Mouse (Mus musculus) monocyte, adult 5-6 weeks (primary cell): Measurements from ENCODE around the gene Tgtp2. TPM values are rescaled to one million over a fixed set of nuclear protein-coding genes. Genes with fewer than 3 reads are reported as not detected.
"Not testable (repeated sequence)": the region's sequence is repeated elsewhere in the genome, so short reads cannot be mapped to it uniquely, and the experiment has no call there.

ENCODE experiments used
- ATAC-seq: fragments of 153-309, 156-312 bp; replicated peaks from 2 replicates; pipeline ENCODE4 v1.8.0; 2017; ENCODE audit warnings: mild to moderate bottlenecking; ENCODE audit not compliant: low TSS enrichment, insufficient number of reproducible peaks, severe bottlenecking, poor library complexity, low FRiP score
- total RNA-seq: library from RNA; stranded (forward); fragments of 200-1000, 200-491, 200-594 nt; gene quantifications from 3 replicates; pipeline ENCODE4 v1.2.3, GENCODE M21; 2017

Gene Tgtp2
- total RNA-seq: 15.9 to 85.7 TPM (median 25.2 TPM) in 3 replicates

GRCm38 (mm10) chr11:49063713-49064469 lies at the start of gene Tgtp2:
Tgtp2 (minus strand) TSS chr11:49064206.
- not testable (repeated sequence) for ATAC-seq

GRCm38 (mm10) chr11:49112624-49113219 lies 48.7 kb upstream of the Tgtp2 start:
- no peak for ATAC-seq

DNA sequence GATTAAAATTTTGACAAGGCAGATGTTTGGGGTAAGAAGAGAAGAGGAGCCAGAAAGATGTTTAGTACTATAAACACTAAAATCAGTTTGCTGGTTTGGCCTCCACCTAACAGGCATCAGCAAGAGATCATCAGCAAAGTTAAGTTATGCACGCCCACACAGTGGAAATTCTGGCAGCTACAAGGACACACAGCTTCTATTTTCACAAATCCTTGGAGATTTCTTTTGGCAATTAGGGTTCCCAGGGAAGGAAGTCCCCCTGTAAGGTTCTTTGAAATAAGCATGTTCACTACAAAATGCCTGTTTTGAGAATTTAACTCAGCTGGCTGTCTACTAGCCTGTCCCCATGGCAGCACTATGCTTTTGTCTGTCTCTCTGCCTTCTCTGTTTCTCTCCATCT lies 47.0 kb upstream of the Tgtp2 start:
- ATAC-seq: no peak

GRCm38 (mm10) chr11:49108833-49109232 lies 44.8 kb upstream of the Tgtp2 start:
- peak; percentile 54 for ATAC-seq

- no peak for ATAC-seq
Observed at GRCm38 (mm10) chr11:49107650-49108537, 43.9 kb upstream of the Tgtp2 start.

DNA sequence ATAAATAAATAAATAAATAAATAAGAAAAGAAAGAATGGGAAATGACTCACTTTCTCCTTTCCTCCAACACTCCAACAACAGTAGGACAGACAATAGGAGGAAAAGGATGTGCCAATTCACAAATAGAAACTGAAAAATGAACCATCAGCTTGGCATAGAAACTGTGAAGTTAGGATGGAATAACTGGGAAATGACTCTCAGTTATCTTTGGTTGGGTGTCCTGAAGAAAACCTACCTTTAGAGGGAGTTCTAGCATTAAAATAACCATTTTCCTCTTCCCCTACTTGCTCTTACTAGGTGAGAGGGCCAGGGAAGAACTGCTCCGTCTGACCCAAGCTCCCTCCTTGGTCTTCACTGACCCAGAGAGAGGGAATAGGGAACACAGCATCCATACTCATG lies 41.7 kb upstream of the Tgtp2 start:
- ATAC-seq: no peak

- peak; percentile 55; the same call in 1 of the 2 replicates for ATAC-seq
Observed at GRCm38 (mm10) chr11:49103047-49103693, 39.2 kb upstream of the Tgtp2 start.

DNA sequence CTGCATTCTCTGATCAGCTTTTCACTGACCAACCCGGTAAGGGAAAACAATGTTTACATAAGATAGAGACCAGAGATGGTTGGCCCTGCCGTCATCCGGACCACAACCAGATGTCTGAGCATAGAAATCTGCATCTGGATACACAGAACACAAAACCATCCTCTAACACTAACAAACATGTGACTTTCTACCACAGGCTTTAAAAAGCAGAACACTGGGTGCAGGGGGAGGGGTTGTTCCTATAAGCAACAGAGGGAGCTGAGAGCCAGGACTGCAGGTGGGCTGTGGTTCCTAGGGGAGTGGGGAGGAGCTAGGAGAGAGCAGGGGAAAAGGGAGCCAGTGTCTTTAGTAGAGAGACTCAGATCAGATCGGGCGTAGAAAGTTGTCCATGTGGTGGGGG lies 37.5 kb upstream of the Tgtp2 start:
- ATAC-seq: 0 out of 2 replicates have a peak, but pooled peaks have one; percentile 26

GRCm38 (mm10) chr11:49100409-49100808 lies 36.4 kb upstream of the Tgtp2 start:
- peak; percentile 75 for ATAC-seq

- no peak for ATAC-seq
Observed at GRCm38 (mm10) chr11:49095367-49095766, 31.4 kb upstream of the Tgtp2 start.

DNA sequence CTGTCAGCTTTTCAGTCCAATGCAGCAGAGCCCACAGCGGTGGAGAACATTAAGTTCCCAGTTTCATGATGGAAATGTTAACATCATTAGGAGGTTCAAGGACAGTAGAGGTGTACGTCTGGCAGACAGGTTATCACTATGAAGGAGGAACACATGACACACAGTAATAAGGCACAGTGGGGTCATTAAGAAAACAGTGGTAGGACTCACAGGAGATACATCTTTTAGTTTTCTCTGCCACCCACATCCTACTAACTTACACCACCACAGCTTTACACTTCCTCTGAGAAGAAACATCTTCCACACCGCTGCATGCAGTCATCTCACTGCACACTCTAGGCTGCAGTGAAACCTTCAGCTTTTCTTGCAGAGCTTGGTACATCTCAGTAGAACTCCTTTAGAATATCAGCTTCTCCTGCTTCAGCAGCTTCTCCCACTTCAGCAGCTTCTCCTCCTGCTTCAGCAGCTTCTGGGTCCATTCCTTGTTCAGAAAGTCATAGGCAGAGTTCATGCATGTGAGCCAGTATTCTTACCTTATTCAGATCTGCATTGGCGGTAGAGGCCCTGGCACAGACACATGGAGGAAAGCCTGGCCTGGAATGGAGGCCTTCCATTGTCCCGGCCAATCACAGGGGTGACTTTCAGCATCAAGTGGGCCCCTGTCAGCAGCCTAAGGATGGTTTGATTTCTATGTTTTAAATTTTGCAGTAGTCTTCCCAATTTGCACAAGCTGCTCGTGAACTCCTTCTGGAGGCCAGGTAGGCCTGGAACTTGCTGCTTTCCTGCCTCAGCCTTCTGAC lies 30.1 kb upstream of the Tgtp2 start:
- 0 out of 2 replicates have a peak, but pooled peaks have one; percentile 34 for ATAC-seq

- no peak for ATAC-seq
Observed at GRCm38 (mm10) chr11:49092786-49093185, 28.8 kb upstream of the Tgtp2 start.

GRCm38 (mm10) chr11:49092053-49092586 lies 28.1 kb upstream of the Tgtp2 start:
- no peak for ATAC-seq

- ATAC-seq: no peak
Observed at GRCm38 (mm10) chr11:49091171-49091570, 27.2 kb upstream of the Tgtp2 start.

DNA sequence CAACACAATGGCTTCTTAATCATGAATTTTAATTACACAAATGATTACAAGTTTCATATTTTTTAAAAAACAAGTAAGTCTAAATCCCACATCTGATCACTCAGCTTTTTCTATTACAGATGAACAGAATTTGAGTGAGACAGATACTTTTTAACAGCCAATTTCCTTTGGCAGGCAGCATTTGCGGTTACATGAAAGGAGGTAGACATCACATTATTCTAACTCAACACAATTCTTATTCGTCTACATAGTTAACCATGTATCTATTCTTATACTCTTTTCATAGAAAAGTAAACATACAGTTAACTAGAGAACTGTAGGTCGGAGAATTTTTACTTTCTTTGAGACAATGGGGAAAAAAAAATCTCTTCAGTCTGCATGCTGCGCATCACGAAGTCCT lies 26.5 kb upstream of the Tgtp2 start:
- ATAC-seq: no peak

DNA sequence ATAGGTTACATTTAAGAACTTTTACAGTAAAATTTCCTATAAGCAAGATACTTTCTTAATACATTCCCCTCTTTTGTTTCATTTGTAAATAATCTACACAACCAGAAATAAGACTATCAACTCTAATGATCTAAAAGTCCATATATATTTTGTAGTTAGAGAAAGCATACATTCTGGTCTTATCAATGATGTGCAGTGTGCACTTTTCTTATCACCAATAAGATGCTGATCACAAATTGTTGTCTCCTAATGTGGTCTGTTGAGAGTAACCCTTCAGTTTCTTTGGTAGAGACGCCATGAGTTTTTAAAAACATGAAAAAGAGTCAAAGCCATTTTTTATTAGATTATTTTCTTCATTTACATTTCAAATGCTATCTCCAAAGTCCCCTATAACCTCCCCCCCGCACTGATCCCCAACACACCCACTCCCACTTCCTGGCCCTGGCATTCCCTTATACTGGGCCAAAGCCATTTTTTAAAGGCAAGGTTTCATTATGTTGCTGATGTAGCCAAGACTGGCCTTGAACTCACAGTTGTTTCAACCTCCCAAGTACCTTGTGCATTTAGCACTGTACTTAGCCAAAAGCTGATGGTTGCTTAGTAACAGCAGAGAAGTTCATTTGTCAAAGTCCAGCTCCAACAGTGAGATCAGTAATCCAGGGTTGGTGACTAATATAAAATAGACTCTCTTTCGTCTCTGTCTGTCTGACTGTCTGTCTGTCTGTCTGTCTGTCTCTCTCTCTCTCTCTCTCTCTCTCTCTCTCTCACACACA lies 25.9 kb upstream of the Tgtp2 start:
- no peak for ATAC-seq

DNA sequence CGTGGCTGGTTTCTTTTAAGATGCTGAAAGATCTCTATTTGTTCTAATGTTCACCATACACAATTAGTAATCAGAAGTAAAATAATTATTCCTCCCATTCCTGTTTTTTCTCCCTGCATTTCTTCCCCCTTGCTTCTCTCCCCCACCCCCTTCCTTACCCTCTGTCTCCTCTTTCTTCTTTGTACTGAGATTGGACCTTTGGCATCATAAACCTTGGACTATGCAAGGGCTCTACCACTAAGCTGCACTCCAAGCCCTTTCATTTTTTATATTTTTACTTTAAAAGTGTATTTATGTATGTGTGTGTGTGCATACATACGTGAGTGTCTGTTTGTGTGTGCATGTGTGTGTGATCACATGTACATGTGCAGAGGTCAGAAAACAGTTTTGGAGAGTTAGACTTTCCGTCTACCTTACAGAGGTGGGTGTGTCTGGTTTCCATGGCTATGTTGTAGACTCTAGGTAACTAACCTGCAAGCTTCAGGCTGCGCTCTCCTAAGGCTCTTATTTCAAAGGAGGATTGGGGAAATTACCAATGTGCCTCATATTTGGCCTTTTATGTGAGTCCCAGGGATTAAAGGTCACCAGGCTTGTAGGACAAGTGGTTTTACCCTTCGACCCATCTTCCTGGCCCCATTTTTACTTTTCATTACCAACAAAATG lies 25.1 kb upstream of the Tgtp2 start:
- no peak for ATAC-seq
